Mouse (Mus musculus): Measurements from ENCODE around the gene Nat8f4. TPM values are rescaled to one million over a fixed set of nuclear protein-coding genes. Genes with fewer than 3 reads are reported as not detected.
A peak's percentile ranks its signal among the peaks of the same experiment; 100 is the strongest.

Nat8f4 gene
- polyA plus RNA-seq, 1 experiment from 2014 or later: 8.6 TPM

- Histone ChIP-seq H3K36me3 (ENCODE audit: control insufficient read depth, insufficient read depth, low read length) (no peaks in the 10 kb centered on the region), H3K27me3 (ENCODE audit: control insufficient read depth, insufficient read depth, low read length) (no peaks in the 10 kb centered on the region), H3K9ac (replicated peaks; ENCODE audit: low read length) (no peak overlapping the region), H3K9me3 (ENCODE audit: control insufficient read depth, low read length) (no peaks in the 10 kb centered on the region), H3K4me1 (ENCODE audit: control insufficient read depth, insufficient read depth, low read length) (no peaks in the 10 kb centered on the region), H3K27ac (replicated peaks; ENCODE audit: low read depth, low read length) (no peak overlapping the region), H3K4me3 (replicated peaks; ENCODE audit: low read depth, low read length) (no peak overlapping the region), H3K4me2 (ENCODE audit: low read length) (no peak overlapping the region)
- 89% methylated on average over 3 of the region's 3 CpGs for WGBS
- no peak for ATAC-seq (ENCODE audit: low FRiP score, low TSS enrichment)
- no peak for DNase-seq
These were observed 42.1 kb downstream of the Nat8f4 start for GRCm38 (mm10) chr6:85862565-85862964.

DNA sequence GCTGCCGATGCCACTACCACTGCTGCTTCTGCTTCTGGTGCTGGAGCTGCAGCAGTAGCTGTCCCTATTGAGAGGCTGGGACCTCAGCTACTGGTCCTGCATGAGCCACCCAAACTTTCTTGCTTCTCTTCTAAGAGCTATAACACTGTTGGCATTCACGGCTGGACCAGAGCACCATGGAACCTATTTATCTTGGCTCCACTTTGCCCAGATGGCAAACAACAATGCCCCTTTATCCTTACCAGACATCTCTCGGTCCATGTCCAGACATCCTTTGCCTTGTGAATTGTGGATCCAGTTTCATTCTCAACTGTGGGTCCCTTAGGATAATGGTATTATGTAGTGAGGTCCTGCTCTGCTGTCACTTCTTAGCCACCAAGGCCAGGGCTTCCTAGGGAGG, 43.4 kb downstream of the Nat8f4 start:
- no peak for DNase-seq
- Histone ChIP-seq H3K27ac (replicated peaks; ENCODE audit: low read depth, low read length) (no peak overlapping the region), H3K4me3 (replicated peaks; ENCODE audit: low read depth, low read length) (no peak overlapping the region), H3K27me3 (ENCODE audit: control insufficient read depth, insufficient read depth, low read length) (no peaks in the 10 kb centered on the region), H3K4me2 (ENCODE audit: low read length) (no peak overlapping the region), H3K9me3 (ENCODE audit: control insufficient read depth, low read length) (no peaks in the 10 kb centered on the region), H3K36me3 (ENCODE audit: control insufficient read depth, insufficient read depth, low read length) (no peaks in the 10 kb centered on the region), H3K4me1 (ENCODE audit: control insufficient read depth, insufficient read depth, low read length) (no peaks in the 10 kb centered on the region), H3K9ac (replicated peaks; ENCODE audit: low read length) (no peak overlapping the region)
- 88% methylated on average over 3 of the region's 3 CpGs for WGBS
- no peak for ATAC-seq (ENCODE audit: low FRiP score, low TSS enrichment)

- Histone ChIP-seq H3K4me3 (replicated peaks; ENCODE audit: low read depth, low read length) (no peak overlapping the region), H3K9ac (replicated peaks; ENCODE audit: low read length) (no peak overlapping the region), H3K27me3 (ENCODE audit: control insufficient read depth, insufficient read depth, low read length) (no peaks in the 10 kb centered on the region), H3K4me1 (ENCODE audit: control insufficient read depth, insufficient read depth, low read length) (no peaks in the 10 kb centered on the region), H3K36me3 (ENCODE audit: control insufficient read depth, insufficient read depth, low read length) (no peaks in the 10 kb centered on the region), H3K27ac (replicated peaks; ENCODE audit: low read depth, low read length) (no peak overlapping the region), H3K9me3 (ENCODE audit: control insufficient read depth, low read length) (no peaks in the 10 kb centered on the region), H3K4me2 (ENCODE audit: low read length) (no peak overlapping the region)
- DNase-seq (peak; percentile 25), ATAC-seq (ENCODE audit: low FRiP score, low TSS enrichment) (peak; percentile 17; the same call in 1 of the 2 replicates)
- WGBS: 75% methylated on average over 1 of the region's 1 CpGs
These were observed 48.4 kb downstream of the Nat8f4 start for GRCm38 (mm10) chr6:85856194-85856678.

- Histone ChIP-seq H3K27me3 (ENCODE audit: control insufficient read depth, insufficient read depth, low read length) (no peaks in the 10 kb centered on the region), H3K27ac (replicated peaks; ENCODE audit: low read depth, low read length) (no peak overlapping the region), H3K36me3 (ENCODE audit: control insufficient read depth, insufficient read depth, low read length) (no peaks in the 10 kb centered on the region), H3K9me3 (ENCODE audit: control insufficient read depth, low read length) (no peaks in the 10 kb centered on the region), H3K4me1 (ENCODE audit: control insufficient read depth, insufficient read depth, low read length) (no peaks in the 10 kb centered on the region), H3K9ac (replicated peaks; ENCODE audit: low read length) (no peak overlapping the region), H3K4me3 (replicated peaks; ENCODE audit: low read depth, low read length) (no peak overlapping the region), H3K4me2 (ENCODE audit: low read length) (no peak overlapping the region)
- no peak for ATAC-seq (ENCODE audit: low FRiP score, low TSS enrichment)
- no peak for DNase-seq
- 85% methylated on average over 3 of the region's 3 CpGs for WGBS
These were observed 51.2 kb downstream of the Nat8f4 start for GRCm38 (mm10) chr6:85853481-85853880.

DNA sequence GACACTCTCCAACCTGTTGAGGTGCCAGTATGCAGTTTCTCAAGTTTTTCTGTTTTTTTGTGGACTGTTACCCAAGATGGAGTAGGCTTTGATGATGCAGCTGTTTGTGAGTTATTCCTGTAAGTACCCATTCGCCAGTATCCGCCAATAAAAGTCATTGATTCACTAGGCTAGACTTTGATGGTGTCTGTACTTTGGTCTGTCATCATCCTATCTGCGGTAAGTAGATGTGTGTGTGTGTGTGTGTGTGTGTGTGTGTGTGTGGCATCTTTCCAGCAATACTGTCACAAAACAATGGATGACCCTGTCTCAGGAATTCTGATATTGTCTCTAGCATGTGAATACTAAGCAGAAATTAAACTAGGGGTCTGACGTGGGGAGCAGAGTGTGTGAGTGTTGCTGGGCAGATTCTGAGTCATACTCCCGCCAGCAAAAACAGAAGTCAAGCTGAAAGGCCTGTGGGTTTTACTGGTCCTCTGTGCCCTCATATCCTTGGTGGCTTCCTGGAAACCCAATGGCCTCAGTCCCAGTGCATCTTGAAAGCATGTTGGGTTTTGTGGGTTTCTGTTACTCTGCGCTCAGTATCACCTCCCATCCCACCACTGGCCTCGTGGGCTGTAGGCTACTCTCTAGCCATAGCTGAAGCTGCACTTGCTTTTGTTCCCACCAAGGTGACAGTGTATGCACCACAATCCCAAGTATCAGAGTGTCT, 53.5 kb downstream of the Nat8f4 start:
- Histone ChIP-seq H3K4me1 (ENCODE audit: control insufficient read depth, insufficient read depth, low read length) (no peaks in the 10 kb centered on the region), H3K27ac (replicated peaks; ENCODE audit: low read depth, low read length) (no peak overlapping the region), H3K9me3 (ENCODE audit: control insufficient read depth, low read length) (no peaks in the 10 kb centered on the region), H3K36me3 (ENCODE audit: control insufficient read depth, insufficient read depth, low read length) (no peaks in the 10 kb centered on the region), H3K9ac (replicated peaks; ENCODE audit: low read length) (no peak overlapping the region), H3K4me2 (ENCODE audit: low read length) (no peak overlapping the region), H3K4me3 (replicated peaks; ENCODE audit: low read depth, low read length) (no peak overlapping the region), H3K27me3 (ENCODE audit: control insufficient read depth, insufficient read depth, low read length) (no peaks in the 10 kb centered on the region)
- 91% methylated on average over 7 of the region's 7 CpGs for WGBS
- ATAC-seq (ENCODE audit: low FRiP score, low TSS enrichment) (no peak), DNase-seq (no peak)

DNA sequence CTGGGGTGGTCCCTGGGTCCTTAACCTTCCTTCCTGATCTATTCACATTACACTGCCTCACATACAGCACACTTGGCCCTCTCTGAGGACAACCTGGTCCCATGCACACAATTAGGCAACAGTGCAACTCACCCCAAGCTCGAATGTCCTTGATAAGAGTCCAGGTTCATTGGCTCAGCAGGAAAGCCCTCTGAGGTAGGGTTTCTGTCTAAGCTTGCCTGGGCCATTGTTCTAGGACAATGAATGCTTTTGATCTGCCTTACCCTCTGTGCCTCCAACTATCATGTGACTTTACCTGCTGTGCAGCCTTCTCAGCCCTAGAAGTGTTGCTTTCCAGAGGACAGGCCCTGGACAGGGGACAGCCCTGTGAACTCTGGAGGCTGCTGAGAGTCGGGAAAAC, 55.4 kb downstream of the Nat8f4 start:
- 15% methylated on average over 2 of the region's 2 CpGs for WGBS
- Histone ChIP-seq H3K27ac (replicated peaks; ENCODE audit: low read depth, low read length) (no peak overlapping the region), H3K4me3 (replicated peaks; ENCODE audit: low read depth, low read length) (no peak overlapping the region), H3K36me3 (ENCODE audit: control insufficient read depth, insufficient read depth, low read length) (no peaks in the 10 kb centered on the region), H3K27me3 (ENCODE audit: control insufficient read depth, insufficient read depth, low read length) (no peaks in the 10 kb centered on the region), H3K4me1 (ENCODE audit: control insufficient read depth, insufficient read depth, low read length) (no peaks in the 10 kb centered on the region), H3K4me2 (ENCODE audit: low read length) (no peak overlapping the region), H3K9ac (replicated peaks; ENCODE audit: low read length) (no peak overlapping the region), H3K9me3 (ENCODE audit: control insufficient read depth, low read length) (no peaks in the 10 kb centered on the region)
- ATAC-seq (ENCODE audit: low FRiP score, low TSS enrichment): no peak
- no peak for DNase-seq

Other genes with a start within 250 kb of the Nat8f4 start
- gene Nat8f7, start 191.7 kb downstream of the Nat8f4 start, polyA plus RNA-seq (2014; fragmentation: Nextera tagmentation; extraction: Ambion mirVana): not detected in 2 replicates
- 0.18 and 0.43 TPM in 2 replicates for gene Nat8f3, start 139.1 kb downstream of the Nat8f4 start, polyA plus RNA-seq (2014; fragmentation: Nextera tagmentation; extraction: Ambion mirVana)
- gene Nat8f6, start 83.9 kb downstream of the Nat8f4 start, polyA plus RNA-seq (2014; fragmentation: Nextera tagmentation; extraction: Ambion mirVana): not detected in 2 replicates
- 0.30 TPM in 1 of 2 replicates, not detected in the other for gene Nat8f5, start 83.9 kb downstream of the Nat8f4 start, polyA plus RNA-seq (2014; fragmentation: Nextera tagmentation; extraction: Ambion mirVana)
- not detected in 2 replicates for gene Nat8, start 72.8 kb downstream of the Nat8f4 start, polyA plus RNA-seq (2014; fragmentation: Nextera tagmentation; extraction: Ambion mirVana)
- gene Nat8f2, start 35.7 kb downstream of the Nat8f4 start, polyA plus RNA-seq (2014; fragmentation: Nextera tagmentation; extraction: Ambion mirVana): not detected in 2 replicates
- gene Tprkb, start 7.0 kb upstream of the Nat8f4 start, polyA plus RNA-seq (2014; fragmentation: Nextera tagmentation; extraction: Ambion mirVana): 49.1 and 50.7 TPM in 2 replicates
- 15.5 and 21.7 TPM in 2 replicates for gene Nat8f1, start 10.8 kb upstream of the Nat8f4 start, polyA plus RNA-seq (2014; fragmentation: Nextera tagmentation; extraction: Ambion mirVana)
- 48.8 and 58.5 TPM in 2 replicates for gene Dusp11, start 56.8 kb upstream of the Nat8f4 start, polyA plus RNA-seq (2014; fragmentation: Nextera tagmentation; extraction: Ambion mirVana)
- gene Figla, start 111.3 kb upstream of the Nat8f4 start, polyA plus RNA-seq (2014; fragmentation: Nextera tagmentation; extraction: Ambion mirVana): not detected in 2 replicates
- 117 and 136 TPM in 2 replicates for gene Add2, start 123.8 kb upstream of the Nat8f4 start, polyA plus RNA-seq (2014; fragmentation: Nextera tagmentation; extraction: Ambion mirVana)